Mouse (Mus musculus) stomach, embryonic 15.5 days (tissue): ENCODE results near the gene Ngb. TPM values are rescaled to one million over a fixed set of nuclear protein-coding genes. Genes with fewer than 3 reads are reported as not detected.
A peak's percentile ranks its signal among the peaks of the same experiment; 100 is the strongest.

Source experiments
- ATAC-seq: fragments of 200-750 bp; cut with Nextera tagmentation; 2 replicates; pipeline ENCODE4 v1.8.0; 2017; ENCODE audit warnings: low read depth, moderate number of reproducible peaks, moderate TSS enrichment; ENCODE audit not compliant: insufficient read depth, low FRiP score
- H3K27ac ChIP-seq: fragments of 300-500 bp; sonication (generic); 2 replicates; pipeline ENCODE4 v1.5.1; 2015; ENCODE audit warnings: mild to moderate bottlenecking, inconsistent platforms
- H3K27me3 ChIP-seq: fragments of 300-500 bp; sonication (generic); replicated peaks from 2 replicates; pipeline ENCODE4 v1.6.1; 2015; ENCODE audit warnings: inconsistent platforms
- H3K36me3 ChIP-seq: fragments of 300-500 bp; sonication (generic); 2 replicates; pipeline ENCODE4 v1.6.1; 2015; ENCODE audit warnings: inconsistent platforms
- H3K4me1 ChIP-seq: fragments of 300-500 bp; sonication (generic); 2 replicates; pipeline ENCODE4 v1.6.1; 2015; ENCODE audit warnings: inconsistent platforms
- H3K4me2 ChIP-seq: fragments of 300-500 bp; sonication (generic); 2 replicates; pipeline ENCODE4 v1.6.1; 2015; ENCODE audit warnings: mild to moderate bottlenecking, inconsistent platforms
- H3K4me3 ChIP-seq: fragments of 300-500 bp; sonication (generic); replicated peaks from 2 replicates; pipeline ENCODE4 v1.5.1; 2015; ENCODE audit warnings: inconsistent platforms
- H3K9ac ChIP-seq: fragments of 300-500 bp; sonication (generic); 2 replicates; pipeline ENCODE4 v1.6.1; 2015; ENCODE audit warnings: inconsistent platforms
- H3K9me3 ChIP-seq: fragments of 300-500 bp; sonication (generic); 2 replicates; pipeline ENCODE4 v1.6.1; 2016; ENCODE audit warnings: inconsistent platforms
- WGBS: fragments of 180-500 bp; shearing (Covaris S2); methylation state at CpG from one replicate; pipeline ENCODE4 v1.1.7; 2015; 5-methylcytosine and 5-hydroxymethylcytosine counted together
- polyA plus RNA-seq: library from polyadenylated mRNA; unstranded; fragments of >200 nt; fragmentation: Nextera tagmentation; extraction: Ambion mirVana; gene quantifications from 2 replicates; pipeline ENCODE4 v1.2.1, GENCODE M21; 2015

Ngb gene
- 2.4 and 2.6 TPM in 2 replicates for polyA plus RNA-seq

- Histone ChIP-seq H3K4me2 (peak within 1 kb of the TSS; percentile 58), H3K36me3 (no peaks in the 10 kb centered on the region), H3K27ac (no peak within 1 kb of the TSS), H3K9me3 (no peaks in the 10 kb centered on the region), H3K27me3 (peaks cover 19% of the 10 kb centered on the region), H3K4me1 (peaks cover 6% of the 10 kb centered on the region), H3K4me3 (peak within 1 kb of the TSS; percentile 28), H3K9ac (no peak within 1 kb of the TSS)
- WGBS, result 4% methylated on average over 32 of the region's 32 CpGs
- ATAC-seq, result no peak
Measured at GRCm38 (mm10) chr12:87102165-87102631, at the start of gene Ngb. Gene Ngb (minus strand): TSS chr12:87102539.

- H3K4me1 ChIP-seq, result peaks cover 6% of the 10 kb centered on the region
- H3K4me3 ChIP-seq, result no peak overlapping the region
- H3K27me3 ChIP-seq, result no peaks in the 10 kb centered on the region
- H3K4me2 ChIP-seq, result no peak overlapping the region
- 95% methylated on average over 5 of the region's 5 CpGs for WGBS
- no peaks in the 10 kb centered on the region for H3K9me3 ChIP-seq
- H3K36me3 ChIP-seq, result peaks cover 5% of the 10 kb centered on the region; the same call in 1 of the 2 replicates
- no peak for ATAC-seq
- H3K27ac ChIP-seq, result no peak overlapping the region
- no peak overlapping the region for H3K9ac ChIP-seq
Measured at GRCm38 (mm10) chr12:87149471-87149870, 47.1 kb upstream of the Ngb start.

GRCm38 (mm10) chr12:87148136-87148535 is 45.8 kb upstream of the Ngb start:
- H3K27ac ChIP-seq, result peak overlapping the region; percentile 98
- WGBS, result 13% methylated on average over 15 of the region's 15 CpGs
- H3K36me3 ChIP-seq, result peaks cover 5% of the 10 kb centered on the region; the same call in 1 of the 2 replicates
- peak overlapping the region; percentile 84 for H3K9ac ChIP-seq
- peaks cover 6% of the 10 kb centered on the region for H3K4me1 ChIP-seq
- ATAC-seq, result no peak
- peak overlapping the region; percentile 100 for H3K4me3 ChIP-seq
- no peaks in the 10 kb centered on the region for H3K27me3 ChIP-seq
- H3K4me2 ChIP-seq, result peak overlapping the region; percentile 78
- no peaks in the 10 kb centered on the region for H3K9me3 ChIP-seq

GRCm38 (mm10) chr12:87147395-87148089 is 45.2 kb upstream of the Ngb start, which contains the start of gene Pomt2:
Gene Pomt2 (minus strand): TSS chr12:87147968.
- H3K27ac ChIP-seq, result peak within 1 kb of the TSS; percentile 98
- H3K9me3 ChIP-seq, result no peaks in the 10 kb centered on the region
- peak within 1 kb of the TSS; percentile 100 for H3K4me3 ChIP-seq
- no peaks in the 10 kb centered on the region for H3K27me3 ChIP-seq
- peak; percentile 98 for ATAC-seq
- WGBS, result under 1% methylated on average over 60 of the region's 61 CpGs
- H3K4me2 ChIP-seq, result peak within 1 kb of the TSS; percentile 78
- H3K4me1 ChIP-seq, result peaks cover 6% of the 10 kb centered on the region
- peaks cover 5% of the 10 kb centered on the region; the same call in 1 of the 2 replicates for H3K36me3 ChIP-seq
- peak within 1 kb of the TSS; percentile 84 for H3K9ac ChIP-seq

- H3K9me3 ChIP-seq, result no peaks in the 10 kb centered on the region
- peaks cover 6% of the 10 kb centered on the region for H3K4me1 ChIP-seq
- H3K4me2 ChIP-seq, result peak within 1 kb of the TSS; percentile 78
- no peaks in the 10 kb centered on the region for H3K27me3 ChIP-seq
- H3K36me3 ChIP-seq, result peaks cover 5% of the 10 kb centered on the region; the same call in 1 of the 2 replicates
- H3K4me3 ChIP-seq, result peak within 1 kb of the TSS; percentile 100
- H3K9ac ChIP-seq, result peak within 1 kb of the TSS; percentile 84
- WGBS, result 0% methylated on average over 27 of the region's 27 CpGs
- ATAC-seq, result peak; percentile 82
- peak within 1 kb of the TSS; percentile 98 for H3K27ac ChIP-seq
Measured at GRCm38 (mm10) chr12:87146966-87147365, 44.6 kb upstream of the Ngb start, which contains the start of gene Gstz1. Gene Gstz1 (plus strand): TSS chr12:87147165.

GRCm38 (mm10) chr12:87142156-87142555 is 39.8 kb upstream of the Ngb start:
- no peak overlapping the region for H3K4me2 ChIP-seq
- ATAC-seq, result no peak
- no peaks in the 10 kb centered on the region for H3K27me3 ChIP-seq
- H3K4me3 ChIP-seq, result no peak overlapping the region
- no peaks in the 10 kb centered on the region for H3K4me1 ChIP-seq
- no peak overlapping the region for H3K9ac ChIP-seq
- no peaks in the 10 kb centered on the region for H3K9me3 ChIP-seq
- WGBS, result 76% methylated on average over 2 of the region's 2 CpGs
- no peaks in the 10 kb centered on the region for H3K36me3 ChIP-seq
- H3K27ac ChIP-seq, result no peak overlapping the region

GRCm38 (mm10) chr12:87138768-87139167 is 36.4 kb upstream of the Ngb start:
- Histone ChIP-seq H3K27ac (no peak overlapping the region), H3K27me3 (no peaks in the 10 kb centered on the region), H3K36me3 (no peaks in the 10 kb centered on the region), H3K4me1 (no peaks in the 10 kb centered on the region), H3K4me3 (no peak overlapping the region), H3K9me3 (no peaks in the 10 kb centered on the region), H3K4me2 (no peak overlapping the region), H3K9ac (no peak overlapping the region)
- whole genome bisulfite sequencing, result 64% methylated on average over 2 of the region's 2 CpGs
- no peak for ATAC-seq

- Histone ChIP-seq H3K4me3 (no peak overlapping the region), H3K4me2 (no peak overlapping the region), H3K9ac (no peak overlapping the region), H3K27ac (no peak overlapping the region), H3K9me3 (no peaks in the 10 kb centered on the region), H3K36me3 (no peaks in the 10 kb centered on the region), H3K27me3 (no peaks in the 10 kb centered on the region), H3K4me1 (no peaks in the 10 kb centered on the region)
- no peak for ATAC-seq
- 93% methylated on average over 2 of the region's 2 CpGs for WGBS
Measured at GRCm38 (mm10) chr12:87138342-87138701, 36.0 kb upstream of the Ngb start.

GRCm38 (mm10) chr12:87137439-87138341 is 35.4 kb upstream of the Ngb start:
- Histone ChIP-seq H3K9ac (no peak overlapping the region), H3K9me3 (no peaks in the 10 kb centered on the region), H3K4me3 (no peak overlapping the region), H3K36me3 (no peaks in the 10 kb centered on the region), H3K4me1 (no peaks in the 10 kb centered on the region), H3K4me2 (no peak overlapping the region), H3K27ac (no peak overlapping the region), H3K27me3 (no peaks in the 10 kb centered on the region)
- 85% methylated on average over 15 of the region's 15 CpGs for WGBS
- no peak for ATAC-seq

GRCm38 (mm10) chr12:87132784-87133183 is 30.4 kb upstream of the Ngb start:
- Histone ChIP-seq H3K9ac (no peak overlapping the region), H3K36me3 (no peaks in the 10 kb centered on the region), H3K27ac (no peak overlapping the region), H3K4me1 (no peaks in the 10 kb centered on the region), H3K27me3 (no peaks in the 10 kb centered on the region), H3K4me3 (no peak overlapping the region), H3K9me3 (no peaks in the 10 kb centered on the region), H3K4me2 (no peak overlapping the region)
- WGBS, result 89% methylated on average over 9 of the region's 9 CpGs
- ATAC-seq, result no peak

- ATAC-seq, result no peak
Measured at GRCm38 (mm10) chr12:87132210-87132609, 29.9 kb upstream of the Ngb start.

GRCm38 (mm10) chr12:87131619-87132018 is 29.3 kb upstream of the Ngb start:
- Histone ChIP-seq H3K4me2 (no peak overlapping the region), H3K4me1 (no peaks in the 10 kb centered on the region), H3K27me3 (no peaks in the 10 kb centered on the region), H3K9ac (no peak overlapping the region), H3K4me3 (no peak overlapping the region), H3K9me3 (no peaks in the 10 kb centered on the region), H3K27ac (no peak overlapping the region), H3K36me3 (0 out of 2 replicates have a peak, but pooled peaks cover 2% of the 10 kb centered on the region)
- ATAC-seq, result no peak
- 64% methylated on average over 3 of the region's 3 CpGs for WGBS

More at GRCm38 (mm10) chr12:87132210-87132609, 29.9 kb upstream of the Ngb start:
- Histone ChIP-seq H3K9me3 (no peaks in the 10 kb centered on the region), H3K9ac (no peak overlapping the region), H3K4me1 (no peaks in the 10 kb centered on the region), H3K27me3 (no peaks in the 10 kb centered on the region), H3K27ac (no peak overlapping the region), H3K4me3 (no peak overlapping the region), H3K4me2 (no peak overlapping the region), H3K36me3 (0 out of 2 replicates have a peak, but pooled peaks cover under 1% of the 10 kb centered on the region)
- WGBS, result 85% methylated on average over 6 of the region's 6 CpGs
